Mouse (Mus musculus) gastrocnemius, postnatal 4 days (tissue): Measurements from ENCODE around the gene Vps13c. TPM values are rescaled to one million over a fixed set of nuclear protein-coding genes. Genes with fewer than 3 reads are reported as not detected.

ENCODE experiments used
- DNase-seq, 2 experiments: peaks; one replicate each; pipeline ENCODE4 v3.0.0; 2021 to 2022; ENCODE audit warnings: low spot score in 2 of 2, mixed read lengths in 2 of 2
- total RNA-seq, 2 experiments: library from RNA; stranded (reverse); gene quantifications; 2 replicates each; pipeline ENCODE4 v1.2.3; 2021

The Vps13c gene
- total RNA-seq, 2 experiments from 2014 or later = 25.6 to 27.3 TPM

- DNase-seq = peak; percentile 75 to 77
Measured at GRCm38 (mm10) chr9:68014991-68015396, 174.8 kb downstream of the Vps13c start.

GRCm38 (mm10) chr9:68016255-68016954 lies 176.2 kb downstream of the Vps13c start:
- peak in 1 of 2 experiments; percentile 40 for DNase-seq

DNA sequence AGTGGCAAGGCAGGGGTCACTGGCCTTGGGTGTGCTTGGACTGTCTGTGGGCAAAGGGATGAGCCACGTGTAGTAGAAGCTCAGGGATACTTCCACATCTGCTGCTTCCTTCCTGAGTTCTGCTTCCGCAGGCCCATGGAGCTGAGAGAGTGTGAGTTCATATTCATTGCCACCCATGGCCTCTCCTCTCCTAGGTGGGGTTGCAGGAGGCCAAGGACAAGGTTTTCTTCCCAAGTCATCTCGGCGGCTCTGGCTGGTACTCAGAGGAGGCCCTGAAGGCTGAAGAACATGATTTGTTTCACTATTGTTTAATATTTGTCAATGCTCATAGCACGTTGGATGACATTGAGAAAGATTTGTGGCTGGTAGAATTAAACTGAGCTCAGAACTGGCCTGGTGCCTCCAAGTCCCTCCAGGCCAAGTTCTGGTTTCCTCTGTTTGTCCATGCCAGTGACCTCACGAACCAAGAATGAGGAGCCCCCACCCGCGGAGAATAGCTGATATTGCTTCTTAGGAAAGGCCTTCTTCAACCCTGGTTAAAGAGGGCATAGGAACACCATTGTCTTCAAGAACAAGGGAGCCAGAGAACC lies 180.7 kb downstream of the Vps13c start:
- DNase-seq = no peak

DNA sequence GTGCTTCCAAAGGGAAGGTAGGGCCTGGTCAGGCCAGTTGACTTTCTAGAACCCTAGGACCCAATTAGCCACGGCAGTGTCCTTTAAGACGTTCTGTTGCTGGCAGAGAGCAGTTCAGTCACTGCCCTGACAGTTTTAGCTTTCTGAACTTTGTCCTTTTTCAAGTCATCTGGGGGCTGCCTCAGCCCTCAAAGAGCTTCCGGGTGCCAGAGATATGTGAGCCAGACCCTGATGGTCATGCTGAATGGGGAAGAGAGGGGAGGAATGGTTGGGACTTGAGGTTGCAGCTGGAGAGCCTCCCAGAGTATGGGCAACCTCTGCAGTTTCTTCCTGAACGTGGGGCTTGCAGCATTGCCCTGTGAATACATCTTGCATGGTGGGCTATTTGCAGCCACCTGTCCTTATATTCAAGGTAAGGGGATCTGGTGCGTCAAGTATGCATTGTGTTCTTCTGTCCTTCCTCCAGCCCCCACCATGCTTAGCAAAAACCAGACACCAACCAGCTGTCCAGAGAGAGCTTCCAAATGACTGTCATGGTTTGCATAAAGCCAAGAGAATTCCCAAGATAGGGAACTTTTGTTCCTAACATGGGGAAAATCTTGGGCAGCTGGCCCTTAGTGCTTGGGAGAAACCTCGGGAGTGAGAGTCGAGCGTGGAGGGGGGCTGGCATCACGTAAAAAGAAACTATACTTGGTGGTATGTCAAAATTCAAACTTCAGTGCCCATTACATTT lies 182.3 kb downstream of the Vps13c start:
- peak in 1 of 2 experiments; percentile 26 for DNase-seq

- no peak for DNase-seq
Measured at GRCm38 (mm10) chr9:68028631-68029030, 188.4 kb downstream of the Vps13c start.

DNA sequence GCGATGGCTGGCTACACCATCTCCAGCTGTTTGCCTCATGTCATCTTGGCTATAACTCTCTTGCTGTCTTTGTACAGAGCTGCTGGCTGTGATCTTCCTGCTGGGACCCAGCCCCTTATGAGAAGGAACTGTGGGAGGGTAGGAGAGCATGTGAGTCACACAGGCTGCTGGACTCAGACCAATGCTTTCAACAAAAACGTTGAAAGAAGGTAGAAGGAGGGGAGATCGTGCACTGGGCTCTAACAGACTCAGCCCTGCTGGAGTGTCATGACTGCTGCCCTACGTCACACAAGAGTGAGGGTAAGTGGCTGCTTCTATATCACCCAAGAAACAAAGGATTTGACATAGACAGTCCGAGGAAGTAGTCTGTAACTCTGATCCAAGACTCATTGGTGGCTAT lies 193.6 kb downstream of the Vps13c start:
- no peak for DNase-seq

Other genes starting within 250 kb of the Vps13c start
- under 1 TPM; 0.86 to 0.88 TPM for gene C2cd4b, start 81.0 kb upstream of the Vps13c start, total RNA-seq
- gene C2cd4a, start 8.1 kb upstream of the Vps13c start, total RNA-seq = under 1 TPM; 0.26 to 0.71 TPM